Mouse (Mus musculus) small intestine, adult 2 months (tissue): ENCODE measurements around the gene Gpx4. TPM values are rescaled to one million over a fixed set of nuclear protein-coding genes. Genes with fewer than 3 reads are reported as not detected.
A peak's percentile ranks its signal among the peaks of the same experiment; 100 is the strongest.
"Not testable (repeated sequence)": the region's sequence is repeated elsewhere in the genome, so short reads cannot be mapped to it uniquely, and the experiment has no call there.

ENCODE experiments used
- H3K27ac ChIP-seq: fragments of 200-500 bp; 2 replicates; pipeline ENCODE4 v1.5.1; 2012; ENCODE audit warnings: low read depth, low read length, control low read depth, inconsistent platforms; ENCODE audit not compliant: insufficient read depth
- H3K27me3 ChIP-seq: fragments of 200-500 bp; 2 replicates; pipeline ENCODE4 v1.6.1; 2012; ENCODE audit warnings: mild to moderate bottlenecking, moderate library complexity, low read length, inconsistent platforms; ENCODE audit not compliant: control insufficient read depth, insufficient read depth
- H3K36me3 ChIP-seq: fragments of 200-500 bp; 2 replicates; pipeline ENCODE4 v1.6.1; 2012; ENCODE audit warnings: mild to moderate bottlenecking, low read length, control low read depth, inconsistent platforms; ENCODE audit not compliant: control insufficient read depth, insufficient read depth
- H3K4me1 ChIP-seq: fragments of 200-500 bp; 2 replicates; pipeline ENCODE4 v1.6.1; 2012; ENCODE audit warnings: low read length, inconsistent platforms, mixed read lengths; ENCODE audit not compliant: control insufficient read depth, insufficient read depth, insufficient read length
- H3K4me3 ChIP-seq: fragments of 200-500 bp; 2 replicates; pipeline ENCODE4 v1.5.1; 2012; ENCODE audit warnings: low read depth, mild to moderate bottlenecking, control low read depth, inconsistent platforms, low read length, moderate library complexity
- CTCF ChIP-seq: fragments of 200-500 bp; IDR thresholded peaks from 2 replicates; pipeline ENCODE4 v1.5.1; 2012; ENCODE audit warnings: low read depth, mild to moderate bottlenecking, control low read depth, inconsistent platforms, low read length, moderate library complexity, mixed read lengths; ENCODE audit not compliant: insufficient replicate concordance, insufficient read length; ENCODE audit errors: extremely low read depth
- POLR2A ChIP-seq: fragments of 200-500 bp; IDR thresholded peaks from 2 replicates; pipeline ENCODE4 v1.6.1; 2012; ENCODE audit warnings: low read depth, mild to moderate bottlenecking, control low read depth, inconsistent platforms, low read length, moderate library complexity
- WGBS: fragments of 180-500 bp; shearing (Covaris S2); methylation state at CpG from one replicate; pipeline ENCODE4 v1.1.7; 2018; 5-methylcytosine and 5-hydroxymethylcytosine counted together
- polyA plus RNA-seq: library from polyadenylated mRNA; depleted of rRNA; stranded (reverse); fragments of >200 nt; gene quantifications from 2 replicates; pipeline ENCODE4 v1.2.3, GENCODE M21; 2012

Gene Gpx4
- polyA plus RNA-seq, 1 experiment = 646 TPM

- Histone ChIP-seq H3K27ac (peak overlapping the region; percentile 98), H3K4me3 (no peak overlapping the region)
Measured at GRCm38 (mm10) chr10:80050885-80051617, 4.1 kb downstream of the Gpx4 start.

GRCm38 (mm10) chr10:80051618-80052373 is 4.8 kb downstream of the Gpx4 start:
- TF ChIP-seq CTCF = no peak
- TF ChIP-seq POLR2A = no peak; the same call in 1 of the 2 replicates
- WGBS = 36% methylated on average over 14 of the region's 14 CpGs
- Histone ChIP-seq H3K27ac (peak overlapping the region; percentile 98), H3K4me3 (no peak overlapping the region), H3K36me3 (peaks cover 10% of the 10 kb centered on the region), H3K27me3 (no peaks in the 10 kb centered on the region), H3K4me1 (peaks cover 19% of the 10 kb centered on the region)

More at GRCm38 (mm10) chr10:80050885-80051617, 4.1 kb downstream of the Gpx4 start:
- H3K36me3 ChIP-seq = peaks cover 6% of the 10 kb centered on the region
- WGBS = 69% methylated on average over 15 of the region's 15 CpGs
- no peak for TF ChIP-seq POLR2A
- no peak for TF ChIP-seq CTCF
- peaks cover 19% of the 10 kb centered on the region for H3K4me1 ChIP-seq
- H3K27me3 ChIP-seq = no peaks in the 10 kb centered on the region

GRCm38 (mm10) chr10:80052374-80052764 is 5.4 kb downstream of the Gpx4 start:
- no peaks in the 10 kb centered on the region for H3K27me3 ChIP-seq
- no peak overlapping the region for H3K4me3 ChIP-seq
- H3K36me3 ChIP-seq = peaks cover 16% of the 10 kb centered on the region
- TF ChIP-seq CTCF (no peak), POLR2A (no peak)
- peaks cover 24% of the 10 kb centered on the region for H3K4me1 ChIP-seq
- H3K27ac ChIP-seq = peak overlapping the region; percentile 98
- WGBS = 87% methylated on average over 5 of the region's 5 CpGs

- TF ChIP-seq POLR2A = peak; percentile 96
- TF ChIP-seq CTCF = no peak
- Histone ChIP-seq H3K4me3 (peak overlapping the region; percentile 86), H3K4me1 (peaks cover 26% of the 10 kb centered on the region), H3K36me3 (peaks cover 26% of the 10 kb centered on the region), H3K27me3 (no peaks in the 10 kb centered on the region), H3K27ac (peak overlapping the region; percentile 98)
- under 1% methylated on average over 47 of the region's 47 CpGs for WGBS
Measured at GRCm38 (mm10) chr10:80053259-80053780, 6.4 kb downstream of the Gpx4 start.

- 1% methylated on average over 77 of the region's 77 CpGs for WGBS
Measured at GRCm38 (mm10) chr10:80053831-80054815, 7.2 kb downstream of the Gpx4 start.

GRCm38 (mm10) chr10:80054911-80055310 is 7.9 kb downstream of the Gpx4 start:
- H3K27me3 ChIP-seq = not testable (repeated sequence)
- H3K27ac ChIP-seq = 0 out of 2 replicates have a peak overlapping the region, but pooled peaks have one; percentile 96
- 10% methylated on average over 3 of the region's 3 CpGs for WGBS
- H3K4me3 ChIP-seq = peak overlapping the region; percentile 86
- peaks cover 40% of the 10 kb centered on the region for H3K36me3 ChIP-seq
- H3K4me1 ChIP-seq = peaks cover 26% of the 10 kb centered on the region

More at GRCm38 (mm10) chr10:80053831-80054815, 7.2 kb downstream of the Gpx4 start:
- Histone ChIP-seq H3K27me3 (no peaks in the 10 kb centered on the region), H3K27ac (peak overlapping the region; percentile 96), H3K36me3 (peaks cover 32% of the 10 kb centered on the region), H3K4me1 (peaks cover 26% of the 10 kb centered on the region), H3K4me3 (peak overlapping the region; percentile 86)
- peak; percentile 43; the same call in 1 of the 2 replicates for TF ChIP-seq CTCF
- TF ChIP-seq POLR2A = no peak; the same call in 1 of the 2 replicates
